Mouse (Mus musculus) brain, adult 2 months (tissue): ENCODE data around the gene Col4a6.

Experiments used
- DNase-seq: peaks from one replicate; pipeline ENCODE4 v3.0.0; 2011; ENCODE audit warnings: low read depth, low spot score

Col4a6 gene

DNA sequence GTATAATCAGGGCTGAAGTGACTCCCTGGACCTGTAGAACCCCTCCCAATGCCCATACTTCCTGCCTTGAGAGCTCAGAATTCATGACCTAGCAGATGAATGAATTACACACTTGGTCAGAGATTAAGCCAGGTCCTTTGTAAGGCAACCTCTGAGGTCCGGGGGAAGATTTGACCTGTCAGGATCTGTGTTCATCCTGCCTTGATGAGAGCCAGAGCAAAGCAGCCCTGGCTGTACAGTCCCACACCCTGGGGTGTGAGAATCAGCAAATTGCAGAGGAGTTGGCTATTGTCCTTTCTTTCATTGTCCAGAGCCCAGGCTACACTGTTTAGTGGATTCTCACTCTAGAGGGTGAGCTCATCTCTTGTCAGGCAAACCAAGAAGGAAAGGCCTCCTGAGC is 207.9 kb downstream of the Col4a6 start:
- no peak for DNase-seq

DNA sequence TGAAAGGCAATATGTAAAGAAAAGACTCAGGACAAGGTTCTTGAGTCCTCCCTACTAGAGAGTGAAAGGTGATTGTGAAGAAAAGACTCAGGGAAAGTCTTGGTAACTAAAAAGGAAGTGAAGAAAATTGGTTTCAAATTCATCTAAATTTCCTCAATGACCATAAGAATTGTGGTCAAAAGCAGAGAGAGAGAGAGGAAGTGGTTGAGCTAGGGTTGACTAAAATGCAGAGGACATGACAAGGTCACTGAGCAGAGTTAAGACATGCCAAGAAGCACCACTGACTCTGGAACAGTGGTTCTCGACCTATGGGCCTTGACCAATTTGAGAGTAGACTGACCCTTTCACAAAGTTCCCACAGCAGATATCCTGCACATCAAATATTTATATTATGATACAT is 224.2 kb downstream of the Col4a6 start:
- no peak for DNase-seq

DNA sequence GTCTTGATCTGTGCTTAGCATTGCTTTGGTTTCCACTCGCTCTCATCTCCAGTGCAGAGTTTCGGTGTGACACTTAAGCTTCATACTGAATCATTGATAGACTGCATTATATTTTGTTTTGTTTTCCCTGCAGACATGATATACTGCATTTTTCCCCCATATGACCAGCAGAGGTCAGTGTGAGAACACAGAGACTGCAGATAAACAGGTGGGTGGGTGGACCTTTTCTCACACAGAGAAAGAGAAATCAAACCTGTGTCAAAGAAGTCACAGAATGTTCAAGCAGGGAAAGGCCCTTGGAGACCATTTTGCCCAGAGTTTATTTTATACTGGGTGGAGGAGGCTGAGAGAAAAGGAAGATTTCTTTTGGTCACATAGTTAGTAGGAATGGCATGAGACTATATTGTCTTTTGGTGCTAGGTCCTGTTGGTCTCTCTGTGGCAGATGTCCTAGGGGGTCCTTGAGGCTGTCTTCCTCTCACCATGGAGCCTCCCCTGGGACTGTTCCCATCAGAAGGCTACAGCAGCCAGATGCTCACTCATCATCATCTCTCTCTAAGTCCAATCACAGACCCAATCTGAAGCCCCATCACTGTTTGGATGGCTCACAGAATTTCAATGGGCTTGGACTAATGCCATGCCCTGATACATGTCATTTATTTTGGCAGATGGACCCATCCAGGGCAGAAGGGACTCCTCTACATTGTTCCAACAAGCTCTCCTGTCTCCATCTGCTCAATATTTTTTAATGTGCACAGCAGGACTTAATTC is 237.1 kb downstream of the Col4a6 start:
- DNase-seq = peak; percentile 37

DNA sequence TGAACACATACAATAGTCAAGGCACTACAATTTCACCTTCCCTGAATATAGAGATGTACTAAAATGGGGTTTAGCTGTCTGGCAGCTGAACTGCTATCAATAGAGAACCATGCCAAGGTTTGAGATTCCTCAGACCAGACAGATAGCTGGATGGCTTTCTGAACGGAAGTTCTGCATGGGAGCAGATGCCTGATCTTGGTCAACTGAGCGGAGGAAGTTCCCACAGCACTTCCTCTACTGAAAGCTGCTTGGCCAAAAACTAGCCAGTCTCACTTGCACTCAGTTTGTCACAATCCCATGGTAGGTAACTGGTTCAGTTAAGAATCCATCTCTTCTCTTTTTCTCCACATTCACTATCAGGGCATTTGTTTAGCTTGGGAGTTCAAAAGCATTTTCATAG is 245.7 kb downstream of the Col4a6 start:
- peak; percentile 4 for DNase-seq

DNA sequence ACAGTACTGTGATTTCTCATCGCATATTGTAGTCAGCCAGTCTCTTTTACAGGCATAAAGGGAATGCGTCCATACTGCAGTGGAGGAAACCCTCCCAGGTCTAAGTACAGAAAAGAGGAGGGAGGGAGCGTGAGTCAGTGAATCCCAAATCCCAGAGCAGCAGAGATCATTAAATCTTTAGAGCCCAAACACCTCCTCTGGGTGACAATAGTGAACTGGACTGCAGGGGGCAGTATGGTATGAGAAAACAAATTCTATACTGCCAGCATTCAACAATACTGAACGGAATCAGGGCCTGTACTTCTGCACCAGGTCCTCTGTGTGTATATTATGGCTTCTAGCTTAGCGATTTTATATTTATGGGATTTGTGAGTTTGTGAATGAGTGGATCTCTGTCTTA is 261.1 kb downstream of the Col4a6 start:
- peak; percentile 49 for DNase-seq

DNA sequence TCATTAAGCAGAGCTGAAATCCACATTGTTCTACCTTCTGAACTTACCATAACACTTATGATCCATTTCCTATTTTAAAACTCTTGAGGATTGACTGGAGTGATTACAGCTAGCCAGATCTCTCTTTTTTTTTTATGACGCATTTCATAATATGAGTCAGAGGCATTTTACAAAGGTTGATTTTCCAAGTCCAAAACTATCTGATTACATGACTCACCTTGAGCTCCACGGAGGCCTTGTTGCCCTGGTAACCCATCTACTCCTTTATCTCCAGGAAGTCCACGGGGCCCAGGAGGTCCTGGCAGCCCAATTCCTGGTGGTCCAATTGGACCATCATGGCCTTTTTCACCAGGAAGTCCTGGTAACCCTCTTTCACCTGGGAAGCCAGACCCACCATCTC is 274.9 kb downstream of the Col4a6 start:
- DNase-seq = peak; percentile 12

DNA sequence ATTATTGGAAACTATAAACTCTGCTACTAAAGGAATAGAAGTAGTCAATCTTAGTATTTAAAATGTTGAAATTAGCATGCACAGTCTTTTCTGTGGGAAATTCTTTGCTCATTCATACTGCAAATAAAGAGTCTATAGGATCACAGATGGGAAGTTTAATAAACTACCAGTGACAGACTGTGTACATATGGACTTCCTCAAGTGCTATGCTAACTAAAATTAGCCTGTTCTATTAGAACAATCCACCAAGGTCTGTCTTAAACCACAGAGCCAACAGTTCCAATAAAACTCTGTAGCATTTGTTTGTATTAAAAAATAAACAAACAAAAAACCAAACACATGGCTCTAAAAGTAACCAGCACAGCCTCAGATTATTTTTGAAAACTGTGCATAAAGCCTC is 278.8 kb downstream of the Col4a6 start:
- no peak for DNase-seq

DNA sequence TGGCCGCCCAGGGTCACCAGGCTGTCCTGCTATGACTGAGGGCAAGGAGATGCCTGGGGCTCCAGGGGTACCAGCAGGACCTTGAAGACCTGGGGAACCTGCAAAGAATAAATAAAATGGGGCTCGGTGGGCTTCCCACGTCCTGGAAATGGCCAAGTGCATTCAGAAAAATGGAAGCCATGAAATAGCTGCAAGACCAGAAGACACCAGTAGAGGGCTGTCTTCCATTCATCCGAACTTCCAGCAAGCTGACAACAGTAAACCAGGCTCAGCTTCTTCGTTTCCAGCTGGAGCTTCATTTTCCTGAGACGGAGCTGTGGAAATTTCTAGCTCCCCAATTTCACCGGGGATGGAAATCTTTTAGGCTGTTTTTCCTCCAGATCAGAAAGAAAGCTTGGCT is 298.5 kb downstream of the Col4a6 start:
- DNase-seq = peak; percentile 48

DNA sequence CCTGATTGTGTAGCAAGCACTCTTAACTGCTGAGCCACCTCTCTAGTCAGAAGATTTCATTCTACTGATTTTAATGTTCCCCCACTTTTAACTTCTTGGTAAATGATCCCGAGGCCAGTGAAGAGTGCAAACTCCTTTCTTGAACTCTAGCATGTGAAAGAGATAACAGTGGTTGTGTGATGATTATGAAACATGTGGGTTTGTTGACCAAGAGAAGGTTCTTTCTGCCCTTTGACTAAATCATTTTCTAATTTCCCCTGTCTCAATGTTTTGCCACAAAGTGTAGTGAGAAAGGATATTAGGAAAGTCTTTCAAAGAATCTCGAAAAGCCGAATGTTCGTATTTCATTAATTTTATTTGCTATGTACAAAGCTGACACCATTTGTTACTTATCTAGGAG is 308.8 kb downstream of the Col4a6 start:
- DNase-seq = no peak

DNA sequence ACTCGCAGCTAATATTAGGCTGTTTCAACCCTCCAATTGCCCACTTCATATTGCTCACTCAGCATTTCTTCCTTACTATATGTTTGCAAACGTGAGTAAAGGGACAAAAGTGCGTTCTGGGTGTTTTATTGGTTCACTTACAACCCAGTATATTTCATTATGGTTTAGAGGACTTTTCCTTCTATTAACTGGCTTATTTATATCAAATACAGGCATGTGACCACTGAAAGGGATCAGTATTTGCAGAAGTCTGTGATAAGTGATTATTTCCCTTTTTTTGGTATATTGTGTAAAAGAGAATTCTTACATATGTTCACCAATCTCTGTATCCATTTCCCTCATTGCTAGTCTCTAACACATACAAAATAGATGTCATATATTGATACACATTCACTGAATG is 313.5 kb downstream of the Col4a6 start:
- DNase-seq = no peak

DNA sequence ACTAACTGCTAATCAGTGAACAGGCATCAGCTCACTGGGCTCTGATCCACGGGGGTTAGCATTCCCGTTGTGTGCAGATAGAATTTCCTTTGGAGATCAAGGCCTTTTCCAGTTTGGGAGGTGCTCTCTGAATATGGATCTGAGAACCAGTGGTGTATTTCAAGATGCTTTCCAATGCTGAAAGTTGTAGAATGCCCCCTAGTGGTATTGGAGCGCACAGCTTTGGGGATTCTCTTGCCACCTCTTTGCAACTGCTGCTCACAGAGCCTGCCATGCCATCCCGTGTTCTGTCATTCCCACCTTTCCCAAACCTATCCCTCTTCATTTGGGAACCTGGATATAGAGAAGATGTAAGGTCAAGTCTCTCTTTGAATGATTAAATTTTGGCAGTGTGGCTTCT is 315.7 kb downstream of the Col4a6 start:
- DNase-seq = peak; percentile 34

DNA sequence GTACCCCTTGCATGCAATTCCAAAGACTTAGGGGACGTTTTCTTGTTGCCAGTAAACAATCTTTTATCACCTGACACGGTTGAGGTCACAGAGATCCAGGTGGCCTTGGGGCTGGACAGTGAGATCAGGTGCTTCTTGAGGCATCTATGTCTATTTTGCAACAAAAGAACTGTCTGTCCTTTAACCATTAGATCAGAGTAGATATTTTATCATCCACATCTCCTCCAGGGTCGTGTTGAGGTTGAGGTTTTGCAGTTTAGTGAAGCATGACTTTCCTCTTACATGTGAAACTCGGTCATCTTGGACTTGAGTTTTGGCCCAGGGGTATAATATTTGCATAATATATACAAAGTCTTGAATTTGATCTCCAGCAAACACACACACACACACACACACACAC is 316.2 kb downstream of the Col4a6 start:
- no peak for DNase-seq

DNA sequence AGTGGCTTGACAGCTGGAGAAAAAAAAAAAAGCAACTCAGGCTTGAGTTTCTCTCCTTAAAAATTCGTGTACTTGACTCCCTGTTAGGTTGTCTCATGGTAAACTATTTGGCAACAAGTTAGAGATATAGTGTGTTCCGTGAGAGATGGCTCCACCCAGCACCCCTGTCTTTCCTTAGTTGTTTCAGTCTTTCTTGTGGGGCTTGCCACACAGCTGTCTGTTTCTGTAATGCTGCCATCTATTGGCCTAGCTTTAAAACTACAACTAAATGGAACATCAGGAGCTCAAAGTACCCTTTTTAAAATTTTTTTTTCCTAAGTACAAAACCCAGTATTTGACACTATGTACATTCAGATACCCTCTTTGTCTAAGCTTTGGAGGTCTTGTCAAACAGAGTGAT is 317.2 kb downstream of the Col4a6 start:
- peak; percentile 42 for DNase-seq

DNA sequence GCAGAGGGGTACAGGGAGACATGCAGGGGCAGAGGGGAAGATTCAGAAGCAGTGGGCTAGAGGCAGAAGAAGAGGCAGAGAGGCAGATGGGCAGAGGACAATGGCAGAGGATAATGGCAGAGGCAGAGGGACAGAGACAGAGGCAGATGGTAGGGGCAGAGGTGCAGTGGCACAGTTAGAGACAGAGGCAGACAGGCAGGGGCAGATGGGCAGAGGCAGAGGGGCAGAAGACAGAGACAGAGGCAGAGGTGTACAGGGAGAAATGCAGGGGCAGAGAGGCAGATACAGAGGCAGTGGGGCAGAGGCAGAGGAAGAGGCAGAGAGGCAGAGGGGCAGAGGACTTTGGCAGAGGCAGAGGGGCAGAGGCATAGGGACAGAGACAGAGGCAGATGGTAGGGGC is 322.7 kb downstream of the Col4a6 start:
- no peak for DNase-seq

DNA sequence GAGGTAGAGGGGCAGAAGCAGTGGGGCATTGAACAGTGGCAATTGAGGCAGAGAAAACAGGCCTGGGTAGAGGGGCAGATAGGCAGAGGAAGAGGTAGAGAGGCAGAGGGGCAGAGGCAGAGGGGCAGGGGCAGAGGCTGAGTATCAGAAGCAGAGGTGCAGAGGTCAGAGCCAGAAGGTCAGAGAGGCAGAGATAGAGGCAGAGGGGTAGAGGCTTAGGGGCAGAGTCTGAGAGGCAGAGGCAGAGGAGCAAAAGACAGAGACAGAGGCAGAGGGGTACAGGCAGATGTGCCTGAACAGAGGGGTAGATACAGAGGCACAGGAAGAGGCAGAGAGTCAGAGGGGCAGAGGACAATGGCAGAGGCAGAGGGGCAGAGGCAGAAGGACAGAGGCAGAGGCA is 323.6 kb downstream of the Col4a6 start:
- DNase-seq = no peak

DNA sequence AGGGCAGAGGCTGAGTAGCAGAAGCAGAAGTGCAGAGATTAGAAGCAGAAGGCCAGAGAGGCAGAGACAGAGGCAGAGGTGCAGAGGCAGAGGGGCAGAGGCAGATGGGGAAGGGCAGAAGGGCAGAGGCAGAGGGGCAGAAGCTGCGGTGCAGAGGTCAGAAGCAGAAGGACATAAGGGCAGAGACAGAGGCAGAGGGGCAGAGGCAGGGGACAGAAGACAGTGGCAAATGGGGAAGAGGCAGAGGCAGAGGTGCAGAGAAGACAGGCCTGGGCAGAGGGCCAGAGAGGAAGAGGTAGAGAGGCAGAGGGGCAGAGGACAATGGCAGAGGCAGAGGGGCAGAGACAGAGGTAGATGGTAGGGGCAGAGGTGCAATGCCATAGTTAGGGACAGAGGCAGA is 324.2 kb downstream of the Col4a6 start:
- DNase-seq = no peak
